Mouse (Mus musculus): ENCODE data around the gene Amacr.
"Not testable (repeated sequence)": the region's sequence is repeated elsewhere in the genome, so short reads cannot be mapped to it uniquely, and the experiment has no call there.

Gene Amacr

GRCm38 (mm10) chr15:10986477-10986876 is 4.9 kb downstream of the Amacr start:
- DNase-seq (ENCODE audit: low spot score in 2 of 2), result not testable (repeated sequence)

- no peak for DNase-seq (ENCODE audit: low spot score in 2 of 2)
Measured at GRCm38 (mm10) chr15:10990411-10990810, 8.9 kb downstream of the Amacr start.

GRCm38 (mm10) chr15:10991566-10991965 is 10.0 kb downstream of the Amacr start:
- no peak for DNase-seq (ENCODE audit: low spot score in 2 of 2)

GRCm38 (mm10) chr15:10999832-11000231 is 18.3 kb downstream of the Amacr start:
- DNase-seq (ENCODE audit: low spot score in 2 of 2), result no peak

- DNase-seq (ENCODE audit: low spot score in 2 of 2), result no peak
Measured at GRCm38 (mm10) chr15:11000421-11000820, 18.9 kb downstream of the Amacr start, which contains the start of gene Slc45a2. Gene Slc45a2 (plus strand): TSS chr15:11000721.

- DNase-seq (ENCODE audit: low spot score in 2 of 2), result no peak
Measured at GRCm38 (mm10) chr15:11003791-11004190, 22.2 kb downstream of the Amacr start.

- no peak for DNase-seq (ENCODE audit: low spot score in 2 of 2)
Measured at GRCm38 (mm10) chr15:11004646-11005045, 23.1 kb downstream of the Amacr start.

- DNase-seq (ENCODE audit: low spot score in 2 of 2), result no peak
Measured at GRCm38 (mm10) chr15:11008756-11009155, 27.2 kb downstream of the Amacr start.

GRCm38 (mm10) chr15:11010976-11011548 is 29.5 kb downstream of the Amacr start:
- no peak for DNase-seq (ENCODE audit: low spot score in 2 of 2)

GRCm38 (mm10) chr15:11014931-11015330 is 33.4 kb downstream of the Amacr start:
- DNase-seq (ENCODE audit: low spot score in 2 of 2), result no peak

- DNase-seq (ENCODE audit: low spot score in 2 of 2), result no peak
Measured at GRCm38 (mm10) chr15:11026801-11027561, 45.4 kb downstream of the Amacr start.

GRCm38 (mm10) chr15:11030188-11030587 is 48.6 kb downstream of the Amacr start:
- no peak for DNase-seq (ENCODE audit: low spot score in 2 of 2)

- DNase-seq (ENCODE audit: low spot score in 2 of 2), result no peak
Measured at GRCm38 (mm10) chr15:11035947-11036474, 54.5 kb downstream of the Amacr start.

GRCm38 (mm10) chr15:11036535-11037375 is 55.2 kb downstream of the Amacr start:
- DNase-seq (ENCODE audit: low spot score in 2 of 2), result no peak

- DNase-seq (ENCODE audit: low spot score in 2 of 2), result no peak
Measured at GRCm38 (mm10) chr15:11037376-11037695, 55.8 kb downstream of the Amacr start.

- no peak for DNase-seq (ENCODE audit: low spot score in 2 of 2)
Measured at GRCm38 (mm10) chr15:11037711-11038110, 56.2 kb downstream of the Amacr start, which contains the start of gene Rxfp3. Gene Rxfp3 (minus strand): TSS chr15:11037991.

GRCm38 (mm10) chr15:11038476-11038875 is 56.9 kb downstream of the Amacr start:
- no peak for DNase-seq (ENCODE audit: low spot score in 2 of 2)

- no peak for DNase-seq (ENCODE audit: low spot score in 2 of 2)
Measured at GRCm38 (mm10) chr15:11040067-11040466, 58.5 kb downstream of the Amacr start.

GRCm38 (mm10) chr15:11041229-11041628 is 59.7 kb downstream of the Amacr start:
- DNase-seq (ENCODE audit: low spot score in 2 of 2), result no peak

GRCm38 (mm10) chr15:11042828-11043227 is 61.3 kb downstream of the Amacr start:
- DNase-seq (ENCODE audit: low spot score in 2 of 2), result no peak
